Mouse (Mus musculus): ENCODE data around the gene Homer3. TPM values are rescaled to one million over a fixed set of nuclear protein-coding genes. Genes with fewer than 3 reads are reported as not detected.

Gene Homer3
- polyA plus RNA-seq, 1 experiment from 2014 or later: 50.0 TPM

DNA sequence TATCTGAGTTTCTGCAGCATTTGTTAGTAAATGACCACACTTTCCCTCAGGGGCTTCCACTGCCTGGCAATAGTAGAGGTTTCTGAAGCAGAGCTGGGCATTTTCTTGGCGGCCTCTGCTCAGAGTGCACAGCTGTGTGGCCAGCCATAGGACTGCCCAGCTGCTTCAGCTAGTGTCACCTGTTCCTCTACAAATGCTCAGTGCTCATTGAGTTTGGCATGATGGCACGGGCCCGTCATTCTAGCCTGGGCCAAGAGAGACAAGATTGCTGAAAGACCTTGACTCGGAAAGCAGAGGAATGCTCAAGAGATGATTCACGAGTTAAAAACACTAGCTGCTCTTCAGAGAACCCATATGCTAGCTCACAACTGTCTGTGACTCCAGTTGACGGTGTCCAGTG, 36.0 kb upstream of the Homer3 start:
- Histone ChIP-seq H3K36me3 (ENCODE audit: insufficient read depth, low read length) (peaks cover 58% of the 10 kb centered on the region), H3K9me3 (replicated peaks; ENCODE audit: low read length) (no peaks in the 10 kb centered on the region), H3K4me3 (replicated peaks; ENCODE audit: low read depth, low read length) (no peak overlapping the region), H3K9ac (ENCODE audit: low read depth, low read length) (no peak overlapping the region), H3K4me1 (replicated peaks; ENCODE audit: insufficient read depth, low read length) (no peaks in the 10 kb centered on the region), H3K27me3 (ENCODE audit: insufficient read depth, low read length) (no peaks in the 10 kb centered on the region), H3K4me2 (ENCODE audit: low read length) (no peak overlapping the region), H3K27ac (no peak overlapping the region)
- DNase-seq (ENCODE audit: low spot score) (no peak), ATAC-seq (replicated peaks; ENCODE audit: low FRiP score, low read depth) (no peak)
- 91% methylated on average over 6 of the region's 6 CpGs for WGBS
- no peak for TF ChIP-seq CTCF (IDR thresholded peaks at IDR 0.05; ENCODE audit: low read depth)

- H3K36me3 ChIP-seq (ENCODE audit: insufficient read depth, low read length): peaks cover 62% of the 10 kb centered on the region
- TF ChIP-seq CTCF (IDR thresholded peaks at IDR 0.05; ENCODE audit: low read depth): no peak
- ATAC-seq (replicated peaks; ENCODE audit: low FRiP score, low read depth): no peak
Measured at GRCm38 (mm10) chr8:70247841-70248240, 34.8 kb upstream of the Homer3 start.

DNA sequence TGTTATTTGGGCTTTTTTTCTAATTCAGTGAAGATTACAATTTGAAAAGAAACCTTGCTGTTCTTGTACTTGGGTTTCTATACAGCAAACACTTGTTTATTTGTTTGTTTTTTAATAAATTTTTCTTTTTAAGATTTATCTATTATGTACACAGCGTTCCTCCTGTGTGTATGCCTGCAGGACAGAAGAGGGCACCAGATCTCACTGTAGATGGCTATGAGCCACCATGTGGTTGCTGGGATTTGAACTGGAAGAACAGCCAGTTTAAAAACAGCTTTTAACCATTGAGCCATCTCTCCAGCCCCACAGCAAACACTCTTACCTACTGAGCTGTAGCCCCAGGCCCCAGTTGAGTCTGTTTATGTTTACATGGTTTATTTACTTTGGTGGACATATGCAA, 28.0 kb upstream of the Homer3 start:
- H3K4me3 ChIP-seq (replicated peaks; ENCODE audit: low read depth, low read length): no peak overlapping the region

More at GRCm38 (mm10) chr8:70247841-70248240, 34.8 kb upstream of the Homer3 start:
- Histone ChIP-seq H3K27me3 (ENCODE audit: insufficient read depth, low read length) (no peaks in the 10 kb centered on the region), H3K27ac (no peak overlapping the region), H3K4me2 (ENCODE audit: low read length) (no peak overlapping the region), H3K9ac (ENCODE audit: low read depth, low read length) (no peak overlapping the region), H3K4me3 (replicated peaks; ENCODE audit: low read depth, low read length) (no peak overlapping the region), H3K9me3 (replicated peaks; ENCODE audit: low read length) (no peaks in the 10 kb centered on the region), H3K4me1 (replicated peaks; ENCODE audit: insufficient read depth, low read length) (no peaks in the 10 kb centered on the region)
- 94% methylated on average over 3 of the region's 3 CpGs for WGBS
- DNase-seq (ENCODE audit: low spot score): no peak

DNA sequence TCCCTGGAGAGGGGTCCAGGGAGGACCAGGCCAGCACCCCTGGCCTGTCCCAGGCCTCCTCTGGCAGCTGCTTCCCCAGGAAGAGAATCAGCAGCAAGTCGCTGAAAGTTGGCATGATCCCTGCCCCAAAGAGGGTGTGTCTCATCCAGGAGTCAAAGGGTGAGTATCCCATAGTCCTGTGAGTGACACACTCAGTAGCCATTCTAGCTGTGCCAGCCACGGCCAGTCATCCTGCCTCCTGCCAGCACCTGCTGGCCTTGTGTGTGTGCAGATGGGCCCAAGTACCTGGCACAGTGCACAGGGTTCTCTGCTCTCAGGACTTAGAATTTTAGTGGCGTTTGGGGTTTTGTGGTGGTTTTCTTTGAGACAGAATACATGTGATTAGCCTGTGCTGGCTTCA, 25.2 kb upstream of the Homer3 start:
- DNase-seq (ENCODE audit: low spot score) (no peak), ATAC-seq (replicated peaks; ENCODE audit: low FRiP score, low read depth) (no peak)
- no peak overlapping the region for H3K4me3 ChIP-seq (replicated peaks; ENCODE audit: low read depth, low read length)
- no peak overlapping the region for H3K27ac ChIP-seq
- no peaks in the 10 kb centered on the region for H3K27me3 ChIP-seq (ENCODE audit: insufficient read depth, low read length)
- H3K9me3 ChIP-seq (replicated peaks; ENCODE audit: low read length): no peaks in the 10 kb centered on the region
- no peaks in the 10 kb centered on the region for H3K4me1 ChIP-seq (replicated peaks; ENCODE audit: insufficient read depth, low read length)
- no peak for TF ChIP-seq CTCF (IDR thresholded peaks at IDR 0.05; ENCODE audit: low read depth)
- WGBS: 59% methylated on average over 3 of the region's 3 CpGs
- H3K4me2 ChIP-seq (ENCODE audit: low read length): no peak overlapping the region
- 0 out of 2 replicates have a peak overlapping the region, but pooled peaks have one; percentile 13 for H3K9ac ChIP-seq (ENCODE audit: low read depth, low read length)
- peaks cover 85% of the 10 kb centered on the region for H3K36me3 ChIP-seq (ENCODE audit: insufficient read depth, low read length)

More for the DNA sequence above, 28.0 kb upstream of the Homer3 start:
- DNase-seq (ENCODE audit: low spot score): no peak
- TF ChIP-seq CTCF (IDR thresholded peaks at IDR 0.05; ENCODE audit: low read depth): peak; percentile 49; the same call in 1 of the 2 replicates
- no peak for ATAC-seq (replicated peaks; ENCODE audit: low FRiP score, low read depth)
- WGBS: 67% methylated on average over 1 of the region's 1 CpGs
- Histone ChIP-seq H3K27ac (no peak overlapping the region), H3K4me2 (ENCODE audit: low read length) (no peak overlapping the region), H3K4me1 (replicated peaks; ENCODE audit: insufficient read depth, low read length) (no peaks in the 10 kb centered on the region), H3K36me3 (ENCODE audit: insufficient read depth, low read length) (peaks cover 81% of the 10 kb centered on the region), H3K27me3 (ENCODE audit: insufficient read depth, low read length) (no peaks in the 10 kb centered on the region), H3K9me3 (replicated peaks; ENCODE audit: low read length) (no peaks in the 10 kb centered on the region), H3K9ac (ENCODE audit: low read depth, low read length) (no peak overlapping the region)

- H3K27me3 ChIP-seq (ENCODE audit: insufficient read depth, low read length): no peaks in the 10 kb centered on the region
- no peak overlapping the region for H3K4me3 ChIP-seq (replicated peaks; ENCODE audit: low read depth, low read length)
- H3K4me2 ChIP-seq (ENCODE audit: low read length): no peak overlapping the region
- TF ChIP-seq CTCF (IDR thresholded peaks at IDR 0.05; ENCODE audit: low read depth): no peak
- 90% methylated on average over 5 of the region's 5 CpGs for WGBS
- DNase-seq (ENCODE audit: low spot score) (no peak), ATAC-seq (replicated peaks; ENCODE audit: low FRiP score, low read depth) (no peak)
- no peaks in the 10 kb centered on the region for H3K9me3 ChIP-seq (replicated peaks; ENCODE audit: low read length)
- H3K9ac ChIP-seq (ENCODE audit: low read depth, low read length): no peak overlapping the region
- no peaks in the 10 kb centered on the region for H3K4me1 ChIP-seq (replicated peaks; ENCODE audit: insufficient read depth, low read length)
- H3K27ac ChIP-seq: no peak overlapping the region
- peaks cover 84% of the 10 kb centered on the region for H3K36me3 ChIP-seq (ENCODE audit: insufficient read depth, low read length)
Measured at GRCm38 (mm10) chr8:70258600-70258999, 24.0 kb upstream of the Homer3 start.

DNA sequence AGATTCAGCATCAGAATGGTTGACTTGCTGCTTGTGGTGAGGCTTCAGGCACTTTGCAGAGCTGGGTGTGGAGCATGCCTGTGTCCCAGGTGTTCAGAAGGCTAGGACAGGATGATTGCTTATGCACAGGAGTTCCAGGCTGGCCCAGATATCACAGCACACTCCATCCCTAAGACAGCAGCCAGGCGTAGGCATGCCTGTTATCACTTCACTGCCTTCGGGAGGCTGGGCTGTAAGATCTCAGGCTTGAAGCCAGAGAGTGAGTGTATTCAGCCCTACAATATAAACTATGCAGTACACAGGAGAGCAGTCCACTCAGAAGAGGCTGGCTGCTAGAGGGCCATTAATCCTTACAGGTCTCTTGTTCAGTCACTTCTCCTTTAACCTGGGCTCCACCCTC, 23.6 kb upstream of the Homer3 start:
- ATAC-seq (replicated peaks; ENCODE audit: low FRiP score, low read depth) (no peak), DNase-seq (ENCODE audit: low spot score) (no peak)
- no peaks in the 10 kb centered on the region for H3K4me1 ChIP-seq (replicated peaks; ENCODE audit: insufficient read depth, low read length)
- no peak overlapping the region for H3K27ac ChIP-seq
- no peak overlapping the region for H3K4me2 ChIP-seq (ENCODE audit: low read length)
- H3K27me3 ChIP-seq (ENCODE audit: insufficient read depth, low read length): no peaks in the 10 kb centered on the region
- no peak overlapping the region for H3K4me3 ChIP-seq (replicated peaks; ENCODE audit: low read depth, low read length)
- H3K9me3 ChIP-seq (replicated peaks; ENCODE audit: low read length): no peaks in the 10 kb centered on the region
- no peak overlapping the region for H3K9ac ChIP-seq (ENCODE audit: low read depth, low read length)
- no peak for TF ChIP-seq CTCF (IDR thresholded peaks at IDR 0.05; ENCODE audit: low read depth)
- peaks cover 84% of the 10 kb centered on the region for H3K36me3 ChIP-seq (ENCODE audit: insufficient read depth, low read length)
- WGBS: 75% methylated on average over 2 of the region's 2 CpGs

- Histone ChIP-seq H3K4me1 (replicated peaks; ENCODE audit: insufficient read depth, low read length) (no peaks in the 10 kb centered on the region), H3K9ac (ENCODE audit: low read depth, low read length) (no peak overlapping the region), H3K4me3 (replicated peaks; ENCODE audit: low read depth, low read length) (no peak overlapping the region), H3K27me3 (ENCODE audit: insufficient read depth, low read length) (no peaks in the 10 kb centered on the region), H3K9me3 (replicated peaks; ENCODE audit: low read length) (no peaks in the 10 kb centered on the region), H3K36me3 (ENCODE audit: insufficient read depth, low read length) (peaks cover 20% of the 10 kb centered on the region), H3K27ac (no peak overlapping the region), H3K4me2 (ENCODE audit: low read length) (no peak overlapping the region)
- 82% methylated on average over 3 of the region's 3 CpGs for WGBS
- TF ChIP-seq CTCF (IDR thresholded peaks at IDR 0.05; ENCODE audit: low read depth): no peak
- no peak for DNase-seq (ENCODE audit: low spot score)
- ATAC-seq (replicated peaks; ENCODE audit: low FRiP score, low read depth): no peak
Measured at GRCm38 (mm10) chr8:70267674-70268073, 15.0 kb upstream of the Homer3 start.

Measured in kidney, postnatal 0 days (tissue).